ENCODE assay signal across 11 mouse cellular contexts in genomic region chr3:84715073-84715768, GRCm38 (mm10). TPM values are rescaled to one million over a fixed set of nuclear protein-coding genes. Genes with fewer than 3 reads are reported as not detected.
DNase-seq lines count a peak whose midpoint lies in the region; TF ChIP-seq lines count a peak whose summit lies in the region.
"Had no signal": no experiment of that assay in that cellular context is flagged by ENCODE, and none has a peak within 500 bp of the region (broad histone marks: within the 10 kb centered on the region; RNA-seq: fewer than 3 reads in every experiment).

No protein-coding gene starts in this region.

- H3K9ac ChIP-seq in MEL (ENCODE audit: control insufficient read depth, low read depth, low read length, poor library complexity, severe bottlenecking) = peak overlapping the region; percentile 38
- H3K9ac ChIP-seq: liver, embryonic 13.5 days had no signal

- DNase-seq in spleen, adult 18-20 months = peak; percentile 34 to 37
- no peak for DNase-seq in spleen, postnatal 4 days (ENCODE audit: low spot score in 2 of 2)
- peak; percentile 96 for DNase-seq in MEL (ENCODE audit: low read depth, low spot score)
- peak; percentile 88 for DNase-seq in induced T-regulatory cell, adult 2 months (ENCODE audit: low read depth)
- DNase-seq in spleen, adult 2 months (ENCODE audit: low read depth in 1 of 2, low spot score in 2 of 2) = peak; percentile 48 to 66
- no peak for DNase-seq in right cerebral cortex, postnatal 4 days
- DNase-seq in urinary bladder, postnatal 10 days (ENCODE audit: low spot score) = no peak
- DNase-seq: cerebellum, adult 9-11 months; liver, embryonic 13.5 days had no signal

- H3K4me3 ChIP-seq in MEL (ENCODE audit: control insufficient read depth in 1 of 2, insufficient read depth in 1 of 2, low read depth in 2 of 2, low read length in 2 of 2) = peak overlapping the region; percentile 8 to 18; a peak in 3 of 4 replicates
- no peak overlapping the region; the same call in 1 of the 2 replicates for H3K4me3 ChIP-seq in spleen, adult 2 months (ENCODE audit: extremely low read depth, insufficient read depth, insufficient read length)
- H3K4me3 ChIP-seq: erythroblast, embryonic 14.5 days; layer of hippocampus, adult 2 months; liver, embryonic 13.5 days had no signal

- TF ChIP-seq RAD21 in MEL (IDR thresholded peaks at IDR 0.05; ENCODE audit: low read depth, low read length) = no peak

- peak overlapping the region; percentile 70 for H3K27ac ChIP-seq in MEL (ENCODE audit: control insufficient read depth, low read depth, low read length)
- peak overlapping the region; percentile 48 for H3K27ac ChIP-seq in spleen, adult 2 months (ENCODE audit: insufficient read depth, low read length)
- H3K27ac ChIP-seq: layer of hippocampus, adult 2 months; liver, embryonic 13.5 days had no signal

- no peaks in the 10 kb centered on the region for H3K9me3 ChIP-seq in MEL (replicated peaks; ENCODE audit: insufficient read depth, low read length)
- H3K9me3 ChIP-seq: liver, embryonic 13.5 days had no signal

- no peak for TF ChIP-seq CTCF in MEL (IDR thresholded peaks at IDR 0.05 in 2 of 3, conservative IDR thresholded peaks at IDR 0.05 in 1 of 3; ENCODE audit: control insufficient read depth in 1 of 3, insufficient read depth in 1 of 3, low read depth in 2 of 3, low read length in 3 of 3, poor library complexity in 1 of 3, severe bottlenecking in 1 of 3)
- no peak for TF ChIP-seq CTCF in spleen, adult 2 months (IDR thresholded peaks at IDR 0.05; ENCODE audit: extremely low read depth, insufficient read depth, insufficient read length, insufficient replicate concordance)

- H3K27me3 ChIP-seq in MEL (ENCODE audit: control insufficient read depth in 1 of 2, insufficient read depth in 2 of 2, low read length in 2 of 2) = no peaks in the 10 kb centered on the region; a peak in 2 of 4 replicates
- no peaks in the 10 kb centered on the region for H3K27me3 ChIP-seq in spleen, adult 2 months (ENCODE audit: control insufficient read depth, insufficient read depth, low read length)
- H3K27me3 ChIP-seq: liver, embryonic 13.5 days had no signal

- no peaks in the 10 kb centered on the region for H3K79me2 ChIP-seq in MEL (ENCODE audit: control insufficient read depth, insufficient read depth, low read length, poor library complexity)

- peaks cover 0 to 12% of the 10 kb centered on the region in 2 experiments; a peak in 2 of 4 replicates for H3K4me1 ChIP-seq in MEL (ENCODE audit: control insufficient read depth in 1 of 2, insufficient read depth in 2 of 2, low read length in 2 of 2)
- H3K4me1 ChIP-seq in spleen, adult 2 months (ENCODE audit: control insufficient read depth, insufficient read depth, insufficient read length) = peaks cover 4% of the 10 kb centered on the region; the same call in 1 of the 2 replicates
- H3K4me1 ChIP-seq: liver, embryonic 13.5 days had no signal

- WGBS in spleen, adult 2 months = 26% methylated on average over 15 of the region's 15 CpGs

- TF ChIP-seq POLR2A in MEL (IDR thresholded peaks at IDR 0.05; ENCODE audit: control insufficient read depth in 1 of 2, insufficient read depth in 1 of 2, low read depth in 1 of 2, low read length in 2 of 2, poor library complexity in 1 of 2) = peak in 1 of 2 experiments; percentile 46; a peak in 2 of 4 replicates
- TF ChIP-seq POLR2A in spleen, adult 2 months (IDR thresholded peaks at IDR 0.05; ENCODE audit: low read depth, low read length) = no peak

- peaks cover 0 to 5% of the 10 kb centered on the region in 2 experiments; a peak in 2 of 4 replicates for H3K36me3 ChIP-seq in MEL (ENCODE audit: control insufficient read depth in 1 of 2, insufficient read depth in 2 of 2, low read length in 2 of 2)
- H3K36me3 ChIP-seq in spleen, adult 2 months (ENCODE audit: control insufficient read depth, insufficient read depth, low read length) = no peaks in the 10 kb centered on the region
- H3K36me3 ChIP-seq: liver, embryonic 13.5 days had no signal

- peak; percentile 76 to 85 for TF ChIP-seq EP300 in MEL (IDR thresholded peaks at IDR 0.05; ENCODE audit: low read depth in 1 of 2, low read length in 2 of 2)

TF ChIP-seq in MEL, 35 proteins besides CTCF, POLR2A, EP300 and RAD21:
- TF ChIP-seq GATA1 (IDR thresholded peaks at IDR 0.05; ENCODE audit: low read depth, low read length) (peak; percentile 59; the same call in 1 of the 2 replicates), USF2 (IDR thresholded peaks at IDR 0.05; ENCODE audit: borderline replicate concordance in 1 of 2, insufficient read depth in 1 of 2, low read depth in 1 of 2, low read length in 2 of 2) (no peak), E2F4 (IDR thresholded peaks at IDR 0.05; ENCODE audit: borderline replicate concordance, low read depth, low read length) (0 out of 2 replicates have a peak, but pooled peaks have one; percentile 36), UBTF (IDR thresholded peaks at IDR 0.05; ENCODE audit: borderline replicate concordance, insufficient read depth, low read depth, low read length) (no peak), MYC (IDR thresholded peaks at IDR 0.05; ENCODE audit: low read depth, low read length) (0 out of 2 replicates have a peak, but pooled peaks have one; percentile 43), JUND (IDR thresholded peaks at IDR 0.05; ENCODE audit: low read depth, low read length) (peak; percentile 89), ZKSCAN1 (IDR thresholded peaks at IDR 0.05; ENCODE audit: low read depth, low read length) (no peak), NELFE (IDR thresholded peaks at IDR 0.05; ENCODE audit: low read depth, low read length) (0 out of 2 replicates have a peak, but pooled peaks have one; percentile 26), CHD2 (IDR thresholded peaks at IDR 0.05; ENCODE audit: low read length) (no peak), MAZ (IDR thresholded peaks at IDR 0.05; ENCODE audit: low read depth, low read length) (peak; percentile 67; the same call in 1 of the 2 replicates), NRF1 (IDR thresholded peaks at IDR 0.05; ENCODE audit: insufficient read depth, low read depth, low read length, poor library complexity, severe bottlenecking) (no peak), KAT2A (conservative IDR thresholded peaks at IDR 0.05; ENCODE audit: low read depth, low read length) (no peak), MYB (IDR thresholded peaks at IDR 0.05; ENCODE audit: low read depth, low read length) (no peak), TBP (IDR thresholded peaks at IDR 0.05; ENCODE audit: low read depth, low read length) (peak; percentile 41; the same call in 1 of the 2 replicates), ZMIZ1 (IDR thresholded peaks at IDR 0.05; ENCODE audit: low read depth, low read length) (no peak), POLR2AphosphoS5 (IDR thresholded peaks at IDR 0.05; ENCODE audit: borderline replicate concordance, low read depth, low read length) (no peak), MEF2A (IDR thresholded peaks at IDR 0.05; ENCODE audit: extremely low read depth, insufficient replicate concordance, low read depth, low read length, poor library complexity, severe bottlenecking) (no peak), USF1 (IDR thresholded peaks at IDR 0.05; ENCODE audit: low read depth, low read length) (no peak), TCF12 (IDR thresholded peaks at IDR 0.05; ENCODE audit: low read depth, low read length) (no peak), GABPA (IDR thresholded peaks at IDR 0.05; ENCODE audit: low read depth, low read length) (no peak), TAL1 (IDR thresholded peaks at IDR 0.05; ENCODE audit: low read length) (peak; percentile 25), SMC3 (IDR thresholded peaks at IDR 0.05; ENCODE audit: low read depth, low read length) (no peak), POLR2AphosphoS2 (IDR thresholded peaks at IDR 0.05; ENCODE audit: low read length) (no peak), HCFC1 (IDR thresholded peaks at IDR 0.05; ENCODE audit: low read depth, low read length) (peak; percentile 69), ELF1 (IDR thresholded peaks at IDR 0.05; ENCODE audit: low read depth, low read length) (peak; percentile 72), ZNF384 (IDR thresholded peaks at IDR 0.05; ENCODE audit: low read depth, low read length) (no peak), MAX (IDR thresholded peaks at IDR 0.05; ENCODE audit: low read length) (peak; percentile 59; the same call in 1 of the 2 replicates), RCOR1 (IDR thresholded peaks at IDR 0.05; ENCODE audit: low read depth, low read length) (peak; percentile 90), MXI1 (IDR thresholded peaks at IDR 0.05; ENCODE audit: low read depth, low read length) (no peak), ZC3H11A (IDR thresholded peaks at IDR 0.05; ENCODE audit: low read depth, low read length) (no peak), SIN3A (IDR thresholded peaks at IDR 0.05; ENCODE audit: low read length) (peak; percentile 50), MAFK (IDR thresholded peaks at IDR 0.05; ENCODE audit: borderline replicate concordance, low read depth, low read length) (no peak; the same call in 1 of the 2 replicates), BHLHE40 (IDR thresholded peaks at IDR 0.05; ENCODE audit: borderline replicate concordance, low read depth, low read length) (no peak), CHD1 (IDR thresholded peaks at IDR 0.05; ENCODE audit: low read depth, low read length) (no peak), ETS1 (IDR thresholded peaks at IDR 0.05; ENCODE audit: low read depth, low read length) (peak; percentile 77)

RNA-seq across cellular contexts. Expression of gene Tmem154, which starts 49.2 kb away (rescaled TPM):
- total RNA-seq in MEL (2012; rRNA removed) = 0.03 and 0.12 TPM in 2 replicates
- polyA plus RNA-seq in MEL (2012; ENCODE audit: insufficient read depth in 1 of 2, insufficient read length in 2 of 2, low read depth in 1 of 2, low replicate concordance in 2 of 2, missing spikeins in 1 of 2) = under 1 TPM in 1 of 2 experiments, not detected in 1; 0.10 TPM
- polyA plus RNA-seq in spleen, adult 2 months (2012; rRNA removed) = 9.8 and 11.6 TPM in 2 replicates

Comparison
In these comparisons a context has a peak if more than half of its experiments do, and no peak if none do; other contexts are left out.
1. DNase-seq: peak in spleen, adult 18-20 months (2 of 2), MEL (single experiment), induced T-regulatory cell, adult 2 months (single experiment) and spleen, adult 2 months (2 of 2); none in spleen, postnatal 4 days (0 of 2), right cerebral cortex, postnatal 4 days (single experiment) and urinary bladder, postnatal 10 days (single experiment).